Mouse (Mus musculus) ES-E14 (cell line): ENCODE measurements around the gene Olfr524. TPM values are rescaled to one million over a fixed set of nuclear protein-coding genes. Genes with fewer than 3 reads are reported as not detected.

ENCODE experiments used
- DNase-seq: peaks from one replicate; pipeline ENCODE4 v3.0.0-alpha.2; 2013; ENCODE audit warnings: low read depth, low spot score
- H3K27ac ChIP-seq: 2 replicates; pipeline ENCODE4 v1.5.1; 2012; ENCODE audit warnings: low read depth, mild to moderate bottlenecking, low read length, moderate library complexity, mixed read lengths; ENCODE audit not compliant: poor library complexity, insufficient read depth, severe bottlenecking
- H3K36me3 ChIP-seq: 2 replicates; pipeline ENCODE4 v1.6.1; 2012; ENCODE audit warnings: mild to moderate bottlenecking, low read length, moderate library complexity, mixed read lengths; ENCODE audit not compliant: control insufficient read depth, poor library complexity, insufficient read depth, severe bottlenecking
- H3K4me1 ChIP-seq, 2 experiments: fragments of 150-350 bp in 1 of 2; sonication (generic) in 1 of 2; 2 replicates each; pipeline ENCODE4 v1.6.1; 2012; ENCODE audit warnings: low read length in 2 of 2, mild to moderate bottlenecking in 1 of 2, mixed read lengths in 1 of 2; ENCODE audit not compliant: control insufficient read depth in 2 of 2, insufficient read depth in 2 of 2, poor library complexity in 1 of 2
- H3K4me3 ChIP-seq, 2 experiments: fragments of 150-350 bp in 1 of 2; sonication (generic) in 1 of 2; 2 replicates each; pipeline ENCODE4 v1.5.1; 2012; ENCODE audit warnings: low read length in 2 of 2, low read depth in 1 of 2, mild to moderate bottlenecking in 1 of 2, mixed read lengths in 1 of 2; ENCODE audit not compliant: insufficient read depth in 1 of 2, poor library complexity in 1 of 2, severe bottlenecking in 1 of 2
- H3K9ac ChIP-seq: 2 replicates; pipeline ENCODE4 v1.6.1; 2012; ENCODE audit warnings: low read depth, mild to moderate bottlenecking, low read length, mixed read lengths; ENCODE audit not compliant: poor library complexity, insufficient read depth, severe bottlenecking
- H3K9me3 ChIP-seq: fragments of 150-350 bp; sonication (generic); 2 replicates; pipeline ENCODE4 v1.6.1; 2012; ENCODE audit warnings: low read depth, mild to moderate bottlenecking, low read length; ENCODE audit not compliant: control insufficient read depth, insufficient read depth
- CHD2 ChIP-seq: IDR thresholded peaks from 2 replicates; pipeline ENCODE4 v1.6.1; 2014; ENCODE audit warnings: mild to moderate bottlenecking, low read depth, low read length, inconsistent platforms
- HCFC1 ChIP-seq: IDR thresholded peaks from 2 replicates; pipeline ENCODE4 v1.6.1; 2012; ENCODE audit warnings: low read length, inconsistent platforms, borderline replicate concordance; ENCODE audit not compliant: insufficient read depth
- MAFK ChIP-seq: IDR thresholded peaks from 2 replicates; pipeline ENCODE4 v1.6.1; 2014; ENCODE audit warnings: mild to moderate bottlenecking, low read depth, low read length, inconsistent platforms; ENCODE audit not compliant: insufficient read depth
- ZC3H11A ChIP-seq: IDR thresholded peaks from 2 replicates; pipeline ENCODE4 v1.6.1; 2012; ENCODE audit warnings: low read depth, mild to moderate bottlenecking, inconsistent platforms, low read length, borderline replicate concordance
- ZNF384 ChIP-seq: IDR thresholded peaks from 2 replicates; pipeline ENCODE4 v1.6.1; 2012; ENCODE audit warnings: low read depth, low read length, inconsistent platforms
- in situ Hi-C, 2 experiments: fragments of 600-800 bp; cut with MboI; formaldehyde crosslinking; loops; one replicate each; pipeline ENCODE4 v1.15.1; 2025; ENCODE audit warnings: low sequenced_read_pairs in 2 of 2, inconsistent platforms in 1 of 2; ENCODE audit not compliant: unreplicated experiment in 2 of 2
- total RNA-seq: library from RNA; depleted of rRNA; stranded (reverse); fragments of 300-350 nt; gene quantifications from 2 replicates; pipeline ENCODE4 v1.2.3, GENCODE M21; 2012

Olfr524 gene
- total RNA-seq, 1 experiment: not detected

DNA sequence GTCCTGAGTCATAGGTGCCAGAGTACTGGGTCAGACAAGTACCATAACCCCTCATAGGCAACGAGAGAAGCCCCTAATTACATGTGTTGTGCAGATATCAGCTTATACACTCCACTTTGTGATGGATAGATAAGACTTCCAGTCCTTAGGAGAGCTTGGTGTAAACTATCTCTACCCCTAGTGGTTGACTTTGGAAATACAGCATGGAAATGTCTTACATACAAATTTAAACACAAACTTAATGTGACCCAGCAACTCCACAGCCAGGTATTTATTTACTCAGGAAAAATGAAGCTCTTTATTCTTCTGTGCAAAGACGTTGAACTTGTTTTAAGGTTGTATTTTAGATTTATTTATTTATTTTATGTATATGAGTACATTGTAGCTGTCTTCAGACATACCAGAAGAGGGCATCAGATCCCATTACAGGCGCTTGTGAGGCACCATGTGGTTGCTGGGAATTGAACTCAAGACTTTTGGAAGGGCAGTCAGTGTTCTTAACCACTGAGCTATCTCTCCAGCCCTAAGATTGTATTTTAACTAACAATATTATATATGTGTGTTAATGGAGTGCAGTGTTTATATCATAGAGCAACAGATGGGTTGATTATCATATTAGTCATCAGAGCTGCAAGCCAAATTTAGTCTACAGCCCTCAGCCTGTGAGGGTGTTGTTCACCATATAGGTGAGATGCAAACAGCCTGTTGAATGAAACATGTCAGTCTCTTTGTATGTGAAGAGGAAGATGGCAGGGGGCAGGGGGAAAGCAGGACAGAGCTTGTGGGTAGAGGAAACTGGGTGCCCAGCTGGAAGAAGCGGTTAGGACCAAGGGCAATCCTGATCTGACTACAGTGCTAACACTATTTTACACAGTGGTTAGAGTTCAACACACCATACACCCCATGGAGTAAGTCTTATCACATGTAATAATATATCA, 17.1 kb downstream of the Olfr524 start:
- in situ Hi-C loops: no loop called here
- Histone ChIP-seq H3K4me1 (no peaks in the 10 kb centered on the region), H3K27ac (no peak overlapping the region), H3K9ac (no peak overlapping the region), H3K9me3 (no peaks in the 10 kb centered on the region), H3K4me3 (no peak overlapping the region), H3K36me3 (no peaks in the 10 kb centered on the region)
- peak; percentile 55 for DNase-seq
- TF ChIP-seq CHD2: no peak
- no peak for TF ChIP-seq ZC3H11A
- TF ChIP-seq MAFK: no peak
- no peak for TF ChIP-seq HCFC1
- TF ChIP-seq ZNF384: no peak

DNA sequence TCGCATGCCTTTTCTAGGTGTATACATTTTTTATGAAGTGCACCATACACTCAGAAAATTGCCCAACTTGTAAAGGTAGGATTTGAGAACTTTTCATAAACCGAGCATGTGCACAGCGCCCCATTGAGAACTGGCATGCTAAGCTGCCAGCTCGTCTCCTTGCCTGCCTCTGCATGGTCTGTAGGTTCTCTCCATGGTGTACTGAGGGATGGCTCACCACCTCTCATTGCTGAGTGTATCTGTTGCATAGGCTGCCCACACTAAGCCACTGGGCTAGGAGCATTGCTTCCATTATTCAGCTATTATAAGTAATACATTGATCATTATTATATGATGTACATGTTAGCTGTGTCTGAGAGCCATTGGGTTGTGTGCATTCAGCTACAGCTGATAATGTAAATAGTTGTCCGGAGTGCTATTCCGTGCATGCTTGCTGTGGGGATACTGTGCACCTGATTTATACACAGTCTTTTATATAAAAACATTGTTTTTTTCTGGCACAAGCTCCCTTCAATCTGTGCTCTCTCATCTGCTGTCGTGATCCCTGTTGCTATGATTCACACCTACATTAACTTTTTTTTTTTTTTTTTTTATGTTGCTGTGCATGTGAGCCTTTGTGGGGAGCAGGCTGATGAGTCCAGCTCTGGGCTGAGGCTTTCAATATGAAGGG, 17.9 kb downstream of the Olfr524 start:
- no peak for TF ChIP-seq ZC3H11A
- no peak for TF ChIP-seq MAFK
- TF ChIP-seq ZNF384: no peak
- TF ChIP-seq HCFC1: no peak
- TF ChIP-seq CHD2: no peak
- no peak overlapping the region for H3K27ac ChIP-seq
- H3K4me1 ChIP-seq: no peaks in the 10 kb centered on the region
- no peak overlapping the region for H3K4me3 ChIP-seq
- no peaks in the 10 kb centered on the region for H3K9me3 ChIP-seq
- no peaks in the 10 kb centered on the region for H3K36me3 ChIP-seq
- H3K9ac ChIP-seq: no peak overlapping the region
- in situ Hi-C loops: no loop called here
- DNase-seq: no peak

DNA sequence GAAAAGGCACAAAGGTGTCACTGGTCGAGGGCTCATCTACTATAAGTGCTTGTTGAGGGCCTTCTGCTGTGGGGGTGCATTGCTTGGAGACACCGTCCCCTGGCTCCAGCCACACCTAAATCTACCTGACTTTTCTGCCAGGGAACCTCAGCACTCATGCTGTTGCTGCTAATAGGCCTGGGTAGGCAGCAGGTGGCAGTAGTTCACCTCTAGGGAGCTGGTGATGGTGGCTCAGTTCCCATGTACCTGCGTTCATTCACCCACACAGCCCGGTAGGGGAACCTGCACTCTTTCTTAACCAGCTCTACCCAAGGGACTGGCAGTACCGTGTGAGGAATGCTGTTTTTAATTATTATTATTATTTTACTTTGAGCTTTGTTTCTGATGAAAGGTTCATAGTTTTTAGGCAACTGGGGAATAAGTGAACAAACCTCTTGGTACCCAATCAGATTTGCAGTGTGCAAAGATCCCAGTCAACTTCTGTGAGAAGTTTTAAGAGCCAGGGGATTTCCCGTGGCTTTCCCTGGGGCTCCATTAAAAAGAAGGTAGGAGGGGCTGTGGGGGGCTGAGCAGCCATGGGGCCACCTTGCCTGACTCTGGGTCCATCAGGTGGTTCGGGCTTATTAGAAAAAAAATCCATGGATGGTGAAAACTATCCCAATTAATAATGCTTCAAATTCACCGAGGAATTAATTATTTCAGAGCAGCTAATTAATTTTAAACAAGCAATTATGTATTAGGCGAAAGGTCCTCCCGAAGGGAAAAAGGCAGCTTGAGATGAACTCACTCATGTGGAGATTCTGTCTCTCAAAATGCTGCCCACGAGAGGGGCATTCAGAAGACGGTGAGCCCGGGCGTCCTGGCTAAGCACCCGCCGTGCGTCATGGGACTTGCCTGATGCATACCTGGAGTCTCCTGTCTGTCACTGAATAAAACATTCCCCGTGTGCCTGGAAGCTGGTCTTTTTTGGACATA, 18.8 kb downstream of the Olfr524 start:
- Histone ChIP-seq H3K4me3 (no peak overlapping the region), H3K27ac (no peak overlapping the region), H3K4me1 (no peaks in the 10 kb centered on the region), H3K9ac (no peak overlapping the region), H3K9me3 (no peaks in the 10 kb centered on the region), H3K36me3 (no peaks in the 10 kb centered on the region)
- TF ChIP-seq CHD2 (no peak), HCFC1 (no peak), ZC3H11A (peak; percentile 84), MAFK (no peak)
- in situ Hi-C loops: no loop called here
- DNase-seq: peak; percentile 16

DNA sequence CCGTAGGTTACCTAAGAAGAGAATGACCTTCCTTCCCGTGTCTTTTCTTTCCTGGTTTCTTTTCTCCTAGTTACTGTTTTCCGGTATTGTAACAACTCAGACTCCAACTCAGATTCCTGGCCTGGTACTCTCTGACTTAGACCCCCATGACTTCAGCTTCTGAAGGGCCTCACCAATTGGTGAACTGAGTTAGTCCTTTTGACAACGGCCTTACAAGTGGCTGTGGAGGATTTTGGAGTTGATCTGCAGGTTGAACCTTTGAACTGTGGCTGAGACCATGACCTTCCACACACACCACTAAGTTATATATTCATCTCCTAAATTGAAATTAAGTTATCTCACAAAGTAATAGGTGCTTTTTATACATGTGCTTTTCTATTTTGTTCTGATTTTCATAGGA, 21.6 kb downstream of the Olfr524 start:
- no peaks in the 10 kb centered on the region for H3K4me1 ChIP-seq
- in situ Hi-C loops: no loop called here
- H3K36me3 ChIP-seq: no peaks in the 10 kb centered on the region
- TF ChIP-seq CHD2 (no peak), ZNF384 (no peak), ZC3H11A (no peak), HCFC1 (no peak), MAFK (no peak)
- no peak overlapping the region for H3K9ac ChIP-seq
- no peak for DNase-seq
- H3K9me3 ChIP-seq: no peaks in the 10 kb centered on the region
- H3K27ac ChIP-seq: no peak overlapping the region
- H3K4me3 ChIP-seq: no peak overlapping the region
